Mouse (Mus musculus) thymus, postnatal 0 days (tissue): Measurements from ENCODE around the gene Rfc4. TPM values are rescaled to one million over a fixed set of nuclear protein-coding genes. Genes with fewer than 3 reads are reported as not detected.
A peak's percentile ranks its signal among the peaks of the same experiment; 100 is the strongest.

Experiments used
- DNase-seq: peaks from one replicate; pipeline ENCODE4 v3.0.0-alpha.2; 2015; ENCODE audit warnings: low spot score
- polyA plus RNA-seq: library from polyadenylated mRNA; unstranded; fragments of >200 nt; fragmentation: Nextera tagmentation; extraction: Ambion mirVana; gene quantifications from 2 replicates; pipeline ENCODE4 v1.2.1, GENCODE M21; 2015

The Rfc4 gene
- 158 and 177 TPM in 2 replicates for polyA plus RNA-seq

DNA sequence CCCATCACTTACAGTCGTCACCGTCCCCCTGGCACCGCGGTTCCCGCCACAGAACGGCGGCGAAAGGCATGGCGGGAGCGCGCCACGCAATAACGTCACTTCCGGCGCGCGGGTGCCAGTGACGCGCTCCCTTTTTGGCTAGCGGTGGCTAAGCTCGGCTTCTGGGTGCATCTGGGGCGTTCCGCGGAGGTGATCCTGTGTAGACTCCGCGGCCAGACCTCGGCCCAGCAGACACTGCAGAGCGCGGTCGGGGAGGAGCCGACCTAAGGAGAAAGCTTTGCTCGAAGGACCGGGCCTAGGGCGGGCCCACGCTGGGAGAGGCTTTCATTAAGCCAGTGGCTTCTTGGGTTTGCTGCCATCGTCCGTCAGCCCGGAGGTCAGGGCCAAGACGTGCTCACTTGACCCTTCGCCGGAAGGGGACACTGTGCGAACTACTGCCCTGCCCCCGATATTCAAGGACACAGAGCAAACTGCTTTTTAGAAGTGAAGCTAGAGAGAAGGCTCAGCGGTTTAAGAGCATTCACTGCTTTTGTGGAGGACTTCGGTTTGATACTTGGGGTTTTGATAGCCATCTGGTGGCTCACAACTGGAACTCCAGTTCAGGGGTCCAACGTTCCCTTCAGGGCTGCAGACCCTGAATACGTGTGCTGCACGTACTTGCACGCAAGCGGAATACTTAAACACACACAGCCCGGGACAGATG is at the start of gene Rfc4:
TSS of gene Rfc4 (minus strand) at position 65 of the 703 bp plus-strand sequence.
- DNase-seq, result peak; percentile 94

DNA sequence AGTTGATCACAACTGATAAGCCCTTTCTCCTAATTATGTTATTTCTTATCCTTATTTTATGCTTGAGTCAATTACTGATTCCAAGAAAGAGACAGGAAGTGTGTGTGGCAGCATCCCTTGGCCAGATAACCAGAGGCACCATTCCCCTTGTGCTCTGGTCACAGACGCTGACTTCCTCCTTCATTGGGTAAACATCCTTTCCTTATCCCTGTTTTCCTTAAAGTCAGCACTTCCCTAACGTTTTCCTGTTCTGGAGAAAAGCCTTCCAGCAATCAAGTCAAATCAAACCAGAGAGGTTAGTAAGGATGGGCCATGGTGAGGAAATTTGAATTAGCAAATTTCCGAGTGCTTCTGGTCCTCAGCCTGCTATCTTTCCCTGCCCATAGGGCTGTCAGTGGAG is 48.4 kb upstream of the Rfc4 start:
- DNase-seq, result no peak

GRCm38 (mm10) chr16:23174855-23175254 is 47.3 kb upstream of the Rfc4 start:
- peak; percentile 79 for DNase-seq

- DNase-seq, result no peak
These were observed 46.4 kb upstream of the Rfc4 start for GRCm38 (mm10) chr16:23173904-23174303.

DNA sequence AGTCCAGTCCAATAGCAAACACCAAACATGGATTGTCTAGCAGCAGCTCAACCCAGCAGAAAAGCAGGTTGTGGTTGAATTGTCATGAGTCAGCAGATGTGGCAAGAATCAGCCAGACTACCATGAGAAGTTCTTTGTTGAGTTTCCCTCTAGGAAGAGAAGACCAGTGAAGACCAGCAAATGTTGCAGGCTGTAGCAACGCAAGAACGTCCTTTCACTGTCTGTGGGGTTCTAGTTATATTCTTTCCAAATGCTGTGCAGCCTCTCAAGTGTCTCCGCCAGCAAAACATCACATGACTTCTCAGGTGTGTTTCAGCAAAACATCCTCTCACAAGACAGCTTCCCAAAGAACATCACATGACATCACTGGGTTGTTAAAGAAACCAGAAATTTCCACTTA is 43.3 kb upstream of the Rfc4 start:
- no peak for DNase-seq

DNA sequence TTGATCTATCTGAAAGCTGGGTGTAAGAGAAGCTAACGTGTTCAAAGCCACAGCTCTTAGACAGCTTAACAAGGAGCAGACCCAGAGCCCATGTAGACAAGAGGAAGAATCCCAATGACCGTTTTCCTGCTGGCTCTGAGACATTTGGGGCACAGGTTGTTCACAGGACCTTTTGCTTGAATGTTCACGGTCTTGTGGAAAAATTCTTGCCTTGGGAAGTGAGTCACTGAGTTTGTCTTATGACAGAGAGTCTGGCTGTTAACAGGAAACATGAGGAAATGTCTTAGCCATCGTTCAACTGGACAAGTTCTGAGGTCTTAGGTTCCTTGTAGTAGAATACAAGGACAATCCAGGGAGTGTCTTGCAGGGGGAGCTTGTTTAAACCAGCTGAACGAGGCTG is 39.5 kb upstream of the Rfc4 start:
- DNase-seq, result no peak

DNA sequence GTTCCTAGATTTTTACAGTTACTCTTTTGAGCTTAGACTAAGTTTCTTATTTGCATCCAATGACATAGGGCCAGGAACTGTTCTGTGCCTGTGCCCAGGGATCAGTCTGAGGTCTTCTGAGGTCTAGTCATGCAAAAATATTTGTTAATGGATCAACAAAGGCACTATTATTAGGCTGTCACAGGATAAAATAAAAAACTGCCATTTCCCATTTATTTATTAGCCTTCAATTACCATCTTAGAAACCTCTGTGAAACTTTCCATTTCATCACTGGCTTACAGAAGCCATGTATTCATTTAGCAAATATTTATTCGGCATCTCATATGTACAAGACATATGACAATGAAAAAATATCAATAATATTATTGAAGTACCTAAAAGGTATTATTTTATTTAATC is 39.1 kb upstream of the Rfc4 start:
- no peak for DNase-seq

- DNase-seq, result peak; percentile 89
These were observed 37.9 kb upstream of the Rfc4 start for GRCm38 (mm10) chr16:23165441-23165840.

GRCm38 (mm10) chr16:23164443-23164842 is 36.9 kb upstream of the Rfc4 start:
- DNase-seq, result no peak

GRCm38 (mm10) chr16:23162116-23162515 is 34.6 kb upstream of the Rfc4 start:
- DNase-seq, result no peak

- DNase-seq, result no peak
These were observed 32.2 kb upstream of the Rfc4 start for GRCm38 (mm10) chr16:23159749-23160148.

GRCm38 (mm10) chr16:23158957-23159356 is 31.4 kb upstream of the Rfc4 start:
- DNase-seq, result no peak

DNA sequence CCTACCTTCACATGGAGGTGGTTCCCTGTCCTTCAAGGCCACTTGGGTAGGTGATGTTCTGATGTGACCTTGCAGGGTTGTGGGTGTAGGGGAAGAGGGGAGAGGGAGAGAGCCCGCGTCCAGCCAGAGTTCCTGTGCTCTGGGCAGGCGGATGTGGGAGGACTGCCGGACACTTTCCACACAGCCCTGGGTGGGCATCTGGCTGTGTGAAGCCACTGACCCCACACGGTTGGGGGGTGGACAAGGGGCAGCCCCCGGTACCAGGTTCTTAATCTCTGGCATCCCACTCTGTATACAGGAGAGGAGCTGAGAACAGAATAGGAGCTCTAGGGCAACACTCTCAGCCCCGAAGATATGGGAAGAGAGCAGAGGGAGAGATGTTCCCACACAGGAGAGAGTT is 30.8 kb upstream of the Rfc4 start:
- no peak for DNase-seq

- DNase-seq, result no peak
These were observed 29.5 kb upstream of the Rfc4 start for GRCm38 (mm10) chr16:23157013-23157412.

DNA sequence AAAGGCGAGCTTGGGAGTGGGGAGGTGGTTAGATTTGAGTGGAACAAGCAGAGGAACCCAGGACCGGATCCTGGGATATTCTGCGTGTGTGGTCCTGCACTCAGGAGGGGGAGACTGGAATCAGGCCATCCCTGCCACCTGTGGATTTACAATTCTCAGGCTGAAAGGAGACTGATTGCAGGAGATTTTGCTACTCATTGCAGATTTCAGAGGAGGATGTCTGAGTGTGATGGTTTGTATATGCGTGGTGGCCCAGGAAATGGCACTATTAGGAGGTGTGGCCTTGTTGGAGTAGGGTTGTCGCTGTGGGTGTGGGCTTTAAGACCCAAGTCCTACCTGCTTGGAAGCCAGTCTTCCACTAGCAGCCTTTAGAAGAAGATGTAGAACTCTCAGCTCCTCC is 26.7 kb upstream of the Rfc4 start:
- no peak for DNase-seq

- peak; percentile 59 for DNase-seq
These were observed 23.9 kb upstream of the Rfc4 start for GRCm38 (mm10) chr16:23151423-23151822.

DNA sequence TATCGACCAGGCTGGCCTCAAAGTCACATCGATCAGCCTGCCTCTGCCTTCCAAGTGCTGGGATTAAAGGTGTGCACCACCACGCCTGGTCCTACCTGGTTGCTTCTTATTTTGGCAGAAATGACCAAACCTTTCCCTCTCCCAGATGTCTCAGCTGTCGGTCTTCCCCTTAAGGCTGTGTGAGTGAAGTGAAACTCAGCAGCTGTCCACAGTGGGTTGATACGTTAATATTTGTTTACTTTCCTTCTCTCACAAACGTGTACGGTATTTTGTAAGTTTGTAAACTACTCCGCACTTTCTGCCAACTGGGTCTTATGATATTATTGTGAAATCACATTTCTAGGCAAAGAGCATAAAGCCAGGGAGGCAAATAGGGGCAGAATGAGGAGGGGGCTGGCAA is 21.9 kb upstream of the Rfc4 start:
- DNase-seq, result no peak

GRCm38 (mm10) chr16:23148936-23149335 is 21.4 kb upstream of the Rfc4 start:
- DNase-seq, result no peak

- DNase-seq, result no peak
These were observed 18.7 kb upstream of the Rfc4 start, which contains the start of gene Adipoq for GRCm38 (mm10) chr16:23146280-23146679. Gene Adipoq (plus strand): TSS chr16:23146536.

GRCm38 (mm10) chr16:23145211-23145610 is 17.7 kb upstream of the Rfc4 start:
- DNase-seq, result no peak

DNA sequence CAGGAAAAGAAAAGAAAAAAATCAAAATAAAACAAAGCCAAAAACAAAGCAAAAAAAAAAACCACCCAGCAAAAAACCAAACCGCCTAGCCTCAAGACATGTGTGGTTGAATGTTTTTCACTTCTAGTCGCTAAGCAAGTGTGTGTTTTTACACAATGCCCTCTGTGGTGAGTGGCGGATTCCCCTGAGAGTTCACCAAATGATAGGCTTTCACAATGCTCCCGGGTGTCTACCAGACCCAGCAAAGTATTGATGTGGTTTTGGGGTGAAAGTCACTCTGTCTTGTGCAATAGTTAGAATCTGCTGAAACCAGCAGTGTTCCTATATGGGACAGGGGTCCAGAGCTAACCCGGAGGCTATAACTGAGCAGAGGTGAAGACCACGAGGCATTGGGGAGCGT is 16.8 kb upstream of the Rfc4 start:
- DNase-seq, result peak; percentile 64

- no peak for DNase-seq
These were observed 13.4 kb upstream of the Rfc4 start for GRCm38 (mm10) chr16:23140911-23141310.

DNA sequence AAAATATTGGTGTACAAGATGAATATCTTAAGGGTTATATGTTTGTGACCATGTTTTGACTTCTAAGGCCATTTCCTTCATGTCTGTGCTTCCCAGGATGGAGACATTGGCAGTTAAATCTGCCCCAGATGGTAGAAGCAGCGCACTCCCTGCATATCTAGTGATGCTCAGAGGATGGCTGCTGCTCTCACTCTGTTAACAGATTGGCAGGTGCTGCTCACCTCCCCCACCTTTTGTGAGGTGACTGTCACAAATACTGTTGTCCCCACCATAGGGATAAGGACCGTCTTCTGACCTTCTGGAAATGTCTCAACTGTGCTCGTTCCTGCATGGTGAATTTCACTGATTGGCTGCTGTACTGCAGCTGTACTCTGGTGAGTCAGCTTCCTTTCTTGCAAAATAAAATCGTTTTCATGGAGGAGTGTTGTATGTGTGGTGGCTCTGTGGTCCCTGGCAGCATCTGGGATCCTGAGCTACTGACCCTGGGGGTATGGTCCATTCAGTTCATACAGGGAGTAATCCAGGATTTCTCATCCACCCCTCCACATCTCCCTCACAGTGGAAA is 9.0 kb upstream of the Rfc4 start:
- no peak for DNase-seq
